Comparison of ENCODE assay signal across 10 mouse cellular contexts in the genomic region with DNA sequence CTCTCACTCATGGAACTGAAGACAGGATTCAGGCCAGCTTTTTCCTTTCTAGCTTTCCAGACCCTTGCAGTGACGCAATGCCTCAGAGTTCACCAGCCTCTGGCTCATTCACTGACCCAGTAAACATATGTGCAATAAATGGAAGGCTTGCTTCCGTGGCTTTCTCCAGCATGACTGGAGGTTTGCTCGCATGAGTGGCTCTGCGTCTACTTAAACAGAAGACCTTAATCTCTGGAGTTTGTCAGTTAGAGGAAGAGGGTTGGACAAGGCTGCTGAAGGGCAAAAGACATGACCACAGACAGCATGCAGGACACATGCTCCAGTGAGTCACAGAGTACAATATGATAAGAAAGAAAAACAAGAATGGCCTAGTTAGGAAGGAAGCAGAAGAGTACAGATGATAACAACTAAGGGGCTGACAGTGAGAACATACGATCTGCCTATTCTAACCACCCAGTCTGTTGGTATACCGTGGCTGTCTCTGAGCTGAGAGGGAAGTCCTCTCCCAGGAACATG. TPM values are rescaled to one million over a fixed set of nuclear protein-coding genes. Genes with fewer than 3 reads are reported as not detected.
DNase-seq lines count a peak whose midpoint lies in the region; ATAC-seq lines count a peak whose summit lies in the region.
"Had no signal": no experiment of that assay in that cellular context is flagged by ENCODE, and none has a peak within 500 bp of the region (broad histone marks: within the 10 kb centered on the region; RNA-seq: fewer than 3 reads in every experiment).

No protein-coding gene starts in this region.

- H3K27ac ChIP-seq in liver, embryonic 15.5 days (replicated peaks): peak overlapping the region; percentile 39; the same call in 1 of the 2 replicates
- no peak overlapping the region for H3K27ac ChIP-seq in forebrain, embryonic 13.5 days
- H3K27ac ChIP-seq: forebrain, embryonic 15.5 days had no signal

- no peak overlapping the region for H3K4me2 ChIP-seq in liver, embryonic 15.5 days
- no peak overlapping the region for H3K4me2 ChIP-seq in forebrain, embryonic 13.5 days
- H3K4me2 ChIP-seq: forebrain, embryonic 15.5 days had no signal

- 3% methylated on average over 6 of the region's 6 CpGs for WGBS in liver, embryonic 15.5 days (ENCODE audit: insufficient replicate concordance)
- WGBS in forebrain, embryonic 13.5 days: 58% methylated on average over 6 of the region's 6 CpGs

- no peaks in the 10 kb centered on the region for H3K9me3 ChIP-seq in liver, embryonic 15.5 days (replicated peaks)
- H3K9me3 ChIP-seq in forebrain, embryonic 13.5 days (replicated peaks): no peaks in the 10 kb centered on the region
- H3K9me3 ChIP-seq: forebrain, embryonic 15.5 days had no signal

- no peaks in the 10 kb centered on the region for H3K36me3 ChIP-seq in liver, embryonic 15.5 days (replicated peaks)
- no peaks in the 10 kb centered on the region for H3K36me3 ChIP-seq in forebrain, embryonic 13.5 days (ENCODE audit: poor library complexity, severe bottlenecking)
- H3K36me3 ChIP-seq: forebrain, embryonic 15.5 days had no signal

- peak; percentile 80 for ATAC-seq in liver, embryonic 15.5 days (ENCODE audit: insufficient read depth)
- no peak for ATAC-seq in forebrain, embryonic 13.5 days
- ATAC-seq: forebrain, embryonic 15.5 days had no signal

- intact Hi-C loops in heart, postnatal 36 days (cut with DNase I): no loop called here

- no peak overlapping the region for H3K9ac ChIP-seq in liver, embryonic 15.5 days
- H3K9ac ChIP-seq in forebrain, embryonic 13.5 days: no peak overlapping the region
- H3K9ac ChIP-seq: forebrain, embryonic 15.5 days had no signal

- H3K27me3 ChIP-seq in liver, embryonic 15.5 days: no peaks in the 10 kb centered on the region
- H3K27me3 ChIP-seq in forebrain, embryonic 13.5 days: no peaks in the 10 kb centered on the region
- H3K27me3 ChIP-seq: forebrain, embryonic 15.5 days had no signal

- H3K4me3 ChIP-seq in liver, embryonic 15.5 days (replicated peaks): no peak overlapping the region
- no peak overlapping the region for H3K4me3 ChIP-seq in forebrain, embryonic 13.5 days
- H3K4me3 ChIP-seq: forebrain, embryonic 15.5 days had no signal

- DNase-seq in A20 (ENCODE audit: low read depth, low spot score): peak; percentile 15
- DNase-seq in adrenal gland, postnatal 10 days: peak; percentile 15
- peak; percentile 8 to 42 for DNase-seq in heart, postnatal 36 days
- DNase-seq in cerebellum, adult 11 months: no peak
- DNase-seq in cerebellum, postnatal 14 days: no peak
- DNase-seq in layer of hippocampus, adult 11-12 months (ENCODE audit: low spot score): no peak
- DNase-seq: thymus, postnatal 14 days had no signal

- H3K4me1 ChIP-seq in liver, embryonic 15.5 days (replicated peaks): peaks cover 20% of the 10 kb centered on the region; the same call in 1 of the 2 replicates
- no peaks in the 10 kb centered on the region for H3K4me1 ChIP-seq in forebrain, embryonic 13.5 days
- H3K4me1 ChIP-seq: forebrain, embryonic 15.5 days had no signal

RNA-seq across cellular contexts. Expression of gene Slc17a4, which starts 1.0 kb away (rescaled TPM):
- total RNA-seq in adrenal gland, postnatal 10 days (2021): 1 to 10 TPM; 3.3 to 5.6 TPM
- total RNA-seq in heart, postnatal 36 days (2021): not detected
- polyA plus RNA-seq in liver, embryonic 15.5 days (2015; fragmentation: Nextera tagmentation; extraction: Ambion mirVana): 0.09 and 0.24 TPM in 2 replicates
- polyA plus RNA-seq in forebrain, embryonic 13.5 days (2015; fragmentation: Nextera tagmentation; extraction: Ambion mirVana): not detected in 2 replicates
- polyA plus RNA-seq: forebrain, embryonic 15.5 days had no signal

RNA-seq across cellular contexts. Expression of gene Hist1h2ba, which starts 20.1 kb away (rescaled TPM):
- not detected for total RNA-seq in adrenal gland, postnatal 10 days (2021)
- total RNA-seq in heart, postnatal 36 days (2021): not detected
- not detected in 2 replicates for polyA plus RNA-seq in liver, embryonic 15.5 days (2015; fragmentation: Nextera tagmentation; extraction: Ambion mirVana)
- polyA plus RNA-seq in forebrain, embryonic 13.5 days (2015; fragmentation: Nextera tagmentation; extraction: Ambion mirVana): not detected in 2 replicates
- polyA plus RNA-seq: forebrain, embryonic 15.5 days had no signal

RNA-seq across cellular contexts. Expression of gene Hist1h2aa, which starts 20.4 kb away (rescaled TPM):
- not detected for total RNA-seq in adrenal gland, postnatal 10 days (2021)
- not detected for total RNA-seq in heart, postnatal 36 days (2021)
- polyA plus RNA-seq in liver, embryonic 15.5 days (2015; fragmentation: Nextera tagmentation; extraction: Ambion mirVana): not detected in 2 replicates
- not detected in 2 replicates for polyA plus RNA-seq in forebrain, embryonic 13.5 days (2015; fragmentation: Nextera tagmentation; extraction: Ambion mirVana)
- polyA plus RNA-seq: forebrain, embryonic 15.5 days had no signal

RNA-seq across cellular contexts. Expression of gene Slc17a1, which starts 46.3 kb away (rescaled TPM):
- 1 to 10 TPM in 1 of 2 experiments, under 1 TPM in 1; 0.67 to 1.5 TPM for total RNA-seq in adrenal gland, postnatal 10 days (2021)
- not detected for total RNA-seq in heart, postnatal 36 days (2021)
- 0.32 and 0.59 TPM in 2 replicates for polyA plus RNA-seq in liver, embryonic 15.5 days (2015; fragmentation: Nextera tagmentation; extraction: Ambion mirVana)
- not detected in 2 replicates for polyA plus RNA-seq in forebrain, embryonic 13.5 days (2015; fragmentation: Nextera tagmentation; extraction: Ambion mirVana)
- polyA plus RNA-seq: forebrain, embryonic 15.5 days had no signal

Comparison
In these comparisons a context has a peak if more than half of its experiments do, and no peak if none do; other contexts are left out.
1. DNase-seq: peak in A20 (single experiment), adrenal gland, postnatal 10 days (single experiment) and heart, postnatal 36 days (2 of 2); none in cerebellum, adult 11 months (single experiment), cerebellum, postnatal 14 days (0 of 2) and layer of hippocampus, adult 11-12 months (single experiment).
2. RNA of gene Slc17a4, which starts 1.0 kb away (total RNA-seq): 3.3 to 5.6 TPM in adrenal gland, postnatal 10 days; not detected in heart, postnatal 36 days; every median in the first group is over 4 times any median in the second.